Mouse (Mus musculus) lung, postnatal 0 days (tissue): Measurements from ENCODE around the gene Pim1.

Experiments used
- CTCF ChIP-seq: IDR thresholded peaks from 2 replicates; pipeline ENCODE4 v1.5.1; 2016; ENCODE audit warnings: antibody characterized with exemption, mild to moderate bottlenecking
- EP300 ChIP-seq: IDR thresholded peaks from 2 replicates; pipeline ENCODE4 v1.6.1; 2016; ENCODE audit warnings: antibody characterized with exemption, mild to moderate bottlenecking, control low read depth

- TF ChIP-seq CTCF: no peak
- no peak for TF ChIP-seq EP300
These were observed 12.4 kb downstream of the Pim1 start for GRCm38 (mm10) chr17:29502669-29503665.
